Mouse (Mus musculus): ENCODE measurements around the gene Gm40193. TPM values are rescaled to one million over a fixed set of nuclear protein-coding genes. Genes with fewer than 3 reads are reported as not detected.

Gene Gm40193
- polyA plus RNA-seq, 1 experiment from 2014 or later: not detected

DNA sequence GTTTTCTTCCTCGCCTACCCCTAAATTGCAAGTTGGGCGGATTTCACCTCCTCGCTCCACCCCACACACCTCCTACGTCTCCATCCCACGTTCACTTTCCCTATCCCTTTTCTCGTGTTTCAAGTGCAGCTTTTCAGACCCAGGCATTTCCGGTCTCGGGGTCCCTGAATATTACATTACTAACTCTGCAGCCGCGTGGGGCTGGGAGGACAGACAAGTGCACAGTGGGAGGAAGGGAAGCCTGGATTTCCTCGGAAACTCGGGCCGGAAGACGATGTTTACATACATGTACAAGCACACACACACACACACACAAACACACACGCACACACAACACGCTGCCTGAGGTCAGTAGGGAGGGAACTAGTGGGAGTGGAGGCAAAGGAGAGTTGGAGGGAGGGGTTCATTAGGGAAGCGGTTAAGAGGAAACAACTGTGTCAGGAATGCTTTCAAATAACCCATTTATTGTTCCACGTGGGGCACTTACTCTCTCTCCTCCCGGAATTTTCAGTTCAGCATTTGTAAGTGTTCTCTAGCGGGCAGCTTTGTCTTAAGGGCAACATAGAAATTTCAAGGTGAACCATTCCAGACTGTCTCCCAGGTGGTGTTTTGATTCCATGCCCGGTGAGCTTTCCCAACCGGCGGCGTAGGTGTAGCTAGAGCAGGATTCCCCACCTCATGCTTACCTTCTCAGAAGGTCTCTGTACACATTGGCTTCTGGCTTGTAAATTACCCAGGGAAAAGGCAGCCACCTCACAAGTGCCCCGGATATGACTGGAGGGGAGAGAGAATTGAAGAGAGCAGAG is 30.9 kb upstream of the Gm40193 start:
- Histone ChIP-seq H3K4me1 (replicated peaks) (peaks cover 57% of the 10 kb centered on the region), H3K36me3 (peaks cover 9% of the 10 kb centered on the region; the same call in 1 of the 2 replicates), H3K9me3 (no peaks in the 10 kb centered on the region), H3K27ac (peak overlapping the region; percentile 95), H3K4me3 (peak overlapping the region; percentile 93), H3K27me3 (ENCODE audit: insufficient read depth, poor library complexity, severe bottlenecking) (no peaks in the 10 kb centered on the region)
- WGBS: 3% methylated on average over 25 of the region's 25 CpGs
- peak; percentile 49 for DNase-seq (ENCODE audit: low spot score)

DNA sequence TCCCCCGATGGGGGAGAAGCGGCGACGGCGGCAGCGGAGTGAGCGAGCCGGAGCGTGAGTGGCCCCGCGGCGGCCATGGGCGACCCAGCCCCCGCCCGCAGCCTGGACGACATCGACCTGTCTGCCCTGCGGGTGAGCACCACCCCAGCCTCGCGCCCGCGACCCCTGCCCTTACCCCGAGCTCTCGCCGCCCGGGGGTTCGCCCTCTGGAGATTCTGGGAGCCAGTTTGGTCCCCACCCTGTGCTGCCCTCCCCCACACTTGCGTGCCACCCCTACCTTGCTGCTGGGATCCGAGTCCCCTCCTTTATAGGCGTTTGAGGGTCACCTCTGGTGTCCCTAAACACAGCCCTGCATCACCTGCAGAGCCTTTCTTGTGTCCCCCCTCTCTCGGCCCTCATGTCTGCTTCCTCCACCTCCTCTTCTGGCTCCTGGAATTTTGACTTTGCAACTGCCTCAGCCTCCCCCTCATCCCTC is 30.3 kb upstream of the Gm40193 start:
- WGBS: 2% methylated on average over 31 of the region's 31 CpGs
- Histone ChIP-seq H3K27ac (peak overlapping the region; percentile 95), H3K36me3 (peaks cover 4% of the 10 kb centered on the region; the same call in 1 of the 2 replicates), H3K27me3 (ENCODE audit: insufficient read depth, poor library complexity, severe bottlenecking) (no peaks in the 10 kb centered on the region), H3K4me1 (replicated peaks) (peaks cover 57% of the 10 kb centered on the region), H3K4me3 (peak overlapping the region; percentile 93), H3K9me3 (no peaks in the 10 kb centered on the region)
- peak; percentile 41 for DNase-seq (ENCODE audit: low spot score)

DNA sequence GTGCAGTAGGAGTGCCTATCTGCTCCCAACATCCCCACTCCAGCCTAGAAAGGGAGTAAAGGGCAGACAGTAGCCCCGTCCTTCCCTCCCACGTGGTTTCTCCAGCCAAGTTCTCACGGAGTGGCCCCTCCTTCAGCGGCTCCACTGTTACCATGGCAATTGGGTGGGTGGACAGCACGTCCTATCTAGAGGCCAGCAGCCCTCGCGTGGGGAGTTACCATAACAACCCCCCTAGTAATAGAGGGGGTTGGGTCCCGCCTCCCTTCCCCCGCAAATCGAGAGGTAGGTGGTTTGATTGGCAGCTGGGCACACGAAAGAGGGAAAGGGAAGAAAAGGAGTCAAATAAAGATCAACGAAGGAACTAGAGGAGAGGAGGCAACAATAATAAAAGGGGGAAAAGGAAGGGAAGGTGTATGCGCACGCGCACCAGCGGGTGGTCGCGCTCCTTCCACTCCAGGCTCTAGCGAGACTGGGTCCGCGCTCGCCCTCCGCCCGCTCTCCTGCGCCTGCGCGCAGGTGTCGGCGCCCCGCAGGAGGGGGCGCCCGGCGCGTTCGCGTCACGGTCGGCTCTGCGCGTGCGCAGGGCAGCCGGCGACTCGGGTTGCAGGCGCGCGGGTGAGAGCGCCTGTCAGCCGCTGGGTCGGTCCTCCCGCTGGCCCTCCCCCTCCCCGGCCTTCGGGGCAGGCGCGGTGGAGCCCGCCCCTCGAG is 29.7 kb upstream of the Gm40193 start, which contains the start of gene Mink1:
TSS of gene Mink1 (plus strand) at position 595 of the 708 bp plus-strand sequence.
- Histone ChIP-seq H3K27ac (peak within 1 kb of the TSS; percentile 95), H3K9me3 (no peaks in the 10 kb centered on the region), H3K27me3 (ENCODE audit: insufficient read depth, poor library complexity, severe bottlenecking) (no peaks in the 10 kb centered on the region), H3K36me3 (no peaks in the 10 kb centered on the region), H3K4me1 (replicated peaks) (peaks cover 57% of the 10 kb centered on the region), H3K4me3 (peak within 1 kb of the TSS; percentile 93)
- peak; percentile 90 for DNase-seq (ENCODE audit: low spot score)
- WGBS: under 1% methylated on average over 57 of the region's 57 CpGs

- H3K4me1 ChIP-seq (replicated peaks): peaks cover 52% of the 10 kb centered on the region
- H3K36me3 ChIP-seq: no peaks in the 10 kb centered on the region
- WGBS: 2% methylated on average over 2 of the region's 2 CpGs
- H3K27me3 ChIP-seq (ENCODE audit: insufficient read depth, poor library complexity, severe bottlenecking): no peaks in the 10 kb centered on the region
- peak overlapping the region; percentile 93 for H3K4me3 ChIP-seq
- no peak for DNase-seq (ENCODE audit: low spot score)
- H3K27ac ChIP-seq: peak overlapping the region; percentile 95
- no peaks in the 10 kb centered on the region for H3K9me3 ChIP-seq
Observed at GRCm38 (mm10) chr11:70561937-70562286, 29.2 kb upstream of the Gm40193 start.

DNA sequence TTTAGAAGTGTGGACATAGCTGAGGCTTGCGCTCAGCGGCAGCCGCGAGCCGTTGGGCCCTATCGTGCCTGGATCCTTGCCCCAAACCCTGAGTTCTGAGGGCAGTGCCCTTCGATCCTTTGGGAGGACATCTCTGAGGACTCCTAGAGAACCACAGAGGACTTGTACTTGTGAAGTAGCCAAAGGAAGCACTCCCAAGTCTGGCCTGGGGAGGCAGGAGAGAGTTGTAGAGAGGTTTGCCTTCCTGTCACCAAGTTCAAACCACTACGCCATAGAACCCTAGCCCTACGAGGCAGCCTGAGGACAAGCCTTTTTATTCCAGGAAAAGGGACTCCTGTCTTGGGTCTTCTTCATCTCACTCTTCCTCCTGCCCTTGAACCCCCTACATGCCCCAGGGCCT is 24.8 kb upstream of the Gm40193 start:
- no peak overlapping the region for H3K4me3 ChIP-seq

DNA sequence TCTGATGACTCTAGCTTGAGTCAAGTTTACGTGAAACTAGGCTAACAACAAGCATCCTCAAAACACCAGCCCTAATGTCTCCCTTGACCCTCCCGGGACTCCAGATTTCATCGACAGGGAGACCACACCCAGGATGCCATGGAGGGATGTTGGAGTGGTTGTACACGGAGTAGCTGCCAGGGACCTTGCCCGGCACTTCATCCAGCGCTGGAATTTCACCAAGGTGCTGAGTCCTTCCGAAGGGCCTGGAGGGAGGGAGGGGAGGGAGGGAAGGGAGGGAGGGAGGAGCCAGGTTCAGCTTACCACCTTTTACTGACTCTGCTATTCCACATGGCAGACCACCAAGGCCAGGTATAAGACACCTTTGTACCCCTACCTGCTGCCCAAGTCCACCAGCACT is 21.2 kb upstream of the Gm40193 start:
- no peak overlapping the region; the same call in 1 of the 2 replicates for H3K4me3 ChIP-seq
- DNase-seq (ENCODE audit: low spot score): no peak
- peaks cover 17% of the 10 kb centered on the region for H3K4me1 ChIP-seq (replicated peaks)
- no peak overlapping the region for H3K27ac ChIP-seq
- H3K36me3 ChIP-seq: no peaks in the 10 kb centered on the region
- no peaks in the 10 kb centered on the region for H3K9me3 ChIP-seq
- WGBS: 32% methylated on average over 7 of the region's 7 CpGs
- peaks cover 19% of the 10 kb centered on the region for H3K27me3 ChIP-seq (ENCODE audit: insufficient read depth, poor library complexity, severe bottlenecking)

More for the DNA sequence above, 24.8 kb upstream of the Gm40193 start:
- 89% methylated on average over 9 of the region's 9 CpGs for WGBS
- peaks cover 26% of the 10 kb centered on the region for H3K4me1 ChIP-seq (replicated peaks)
- peaks cover 18% of the 10 kb centered on the region for H3K27me3 ChIP-seq (ENCODE audit: insufficient read depth, poor library complexity, severe bottlenecking)
- no peak overlapping the region for H3K27ac ChIP-seq
- no peaks in the 10 kb centered on the region for H3K9me3 ChIP-seq
- DNase-seq (ENCODE audit: low spot score): no peak
- no peaks in the 10 kb centered on the region for H3K36me3 ChIP-seq

GRCm38 (mm10) chr11:70551526-70551925 is 18.8 kb upstream of the Gm40193 start:
- WGBS: 89% methylated on average over 8 of the region's 8 CpGs
- Histone ChIP-seq H3K4me1 (replicated peaks) (peaks cover 17% of the 10 kb centered on the region), H3K4me3 (no peak overlapping the region)

GRCm38 (mm10) chr11:70544496-70544895 is 11.8 kb upstream of the Gm40193 start:
- H3K27ac ChIP-seq: no peak overlapping the region
- no peak for DNase-seq (ENCODE audit: low spot score)
- 77% methylated on average over 7 of the region's 7 CpGs for WGBS
- H3K36me3 ChIP-seq: no peaks in the 10 kb centered on the region
- H3K4me1 ChIP-seq (replicated peaks): peaks cover 12% of the 10 kb centered on the region
- H3K9me3 ChIP-seq: no peaks in the 10 kb centered on the region
- H3K4me3 ChIP-seq: no peak overlapping the region
- peaks cover 35% of the 10 kb centered on the region for H3K27me3 ChIP-seq (ENCODE audit: insufficient read depth, poor library complexity, severe bottlenecking)

More at GRCm38 (mm10) chr11:70551526-70551925, 18.8 kb upstream of the Gm40193 start:
- Histone ChIP-seq H3K27me3 (ENCODE audit: insufficient read depth, poor library complexity, severe bottlenecking) (peaks cover 19% of the 10 kb centered on the region), H3K27ac (no peak overlapping the region), H3K36me3 (no peaks in the 10 kb centered on the region), H3K9me3 (no peaks in the 10 kb centered on the region)
- no peak for DNase-seq (ENCODE audit: low spot score)

GRCm38 (mm10) chr11:70541415-70541814 is 8.7 kb upstream of the Gm40193 start:
- H3K4me3 ChIP-seq: no peak overlapping the region
- peaks cover 12% of the 10 kb centered on the region for H3K4me1 ChIP-seq (replicated peaks)
- no peak overlapping the region for H3K27ac ChIP-seq
- no peaks in the 10 kb centered on the region for H3K36me3 ChIP-seq
- no peak for DNase-seq (ENCODE audit: low spot score)
- WGBS: 75% methylated on average over 5 of the region's 5 CpGs
- no peaks in the 10 kb centered on the region for H3K9me3 ChIP-seq
- peaks cover 44% of the 10 kb centered on the region for H3K27me3 ChIP-seq (ENCODE audit: insufficient read depth, poor library complexity, severe bottlenecking)

DNA sequence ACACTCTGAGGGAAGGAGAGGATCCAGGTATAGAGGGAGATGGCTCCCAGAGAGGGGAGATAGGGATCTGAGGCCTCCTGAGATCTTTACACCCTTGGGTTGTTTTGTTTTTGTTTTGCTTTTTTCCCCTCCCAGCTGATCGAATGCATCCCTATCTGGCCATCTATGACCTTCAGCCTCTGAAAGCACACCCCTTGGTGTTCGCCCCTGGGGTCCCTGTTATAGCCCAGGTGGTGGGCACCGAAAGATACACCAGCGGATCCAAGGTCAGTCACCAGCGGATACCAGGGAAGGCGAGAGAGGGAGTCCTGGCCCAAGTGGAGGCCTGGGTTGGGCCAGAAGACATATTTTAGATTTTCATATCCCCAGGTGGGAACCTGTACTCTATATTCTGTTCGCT is 8.2 kb upstream of the Gm40193 start:
- Histone ChIP-seq H3K27ac (no peak overlapping the region), H3K36me3 (no peaks in the 10 kb centered on the region), H3K4me1 (replicated peaks) (peaks cover 12% of the 10 kb centered on the region), H3K4me3 (no peak overlapping the region), H3K9me3 (no peaks in the 10 kb centered on the region), H3K27me3 (ENCODE audit: insufficient read depth, poor library complexity, severe bottlenecking) (peaks cover 44% of the 10 kb centered on the region)
- 90% methylated on average over 7 of the region's 7 CpGs for WGBS
- DNase-seq (ENCODE audit: low spot score): no peak

DNA sequence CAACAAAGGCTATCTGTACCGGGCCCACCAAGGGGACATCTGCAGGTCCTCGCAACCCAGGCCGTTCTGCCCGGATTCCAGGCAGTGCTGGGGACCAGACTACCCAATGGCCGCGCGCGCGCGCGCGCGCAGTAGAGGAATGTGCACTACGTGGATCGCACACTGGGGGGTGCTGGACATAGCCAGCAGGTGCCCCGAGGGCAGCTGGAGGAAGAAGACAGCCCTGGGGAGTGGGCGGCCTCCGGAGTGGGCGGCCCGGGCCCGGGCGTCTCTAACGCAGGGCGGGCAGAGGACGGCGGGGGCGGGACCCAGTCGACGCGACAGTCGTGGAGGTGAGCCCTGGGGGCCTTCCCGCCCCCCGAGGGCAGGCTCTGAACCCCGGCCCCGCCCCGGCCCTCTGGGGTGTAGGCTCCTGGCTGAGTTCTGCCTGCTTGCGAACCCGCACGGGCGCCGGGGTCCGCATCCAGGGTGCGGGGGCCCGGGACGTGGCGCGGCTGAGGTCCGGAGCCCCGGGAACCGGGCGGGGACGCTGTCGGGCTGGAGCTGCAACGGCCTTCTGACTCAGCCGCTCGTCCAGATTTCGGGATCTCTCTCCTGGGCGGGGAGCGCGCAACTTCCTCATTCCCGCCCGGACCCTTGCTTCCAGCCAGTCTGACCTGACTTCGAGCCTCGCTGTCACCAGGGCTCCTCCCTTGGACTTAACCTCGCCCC is 7.3 kb upstream of the Gm40193 start, which contains the start of gene Pld2:
TSS of gene Pld2 (plus strand) at position 188 of the 711 bp plus-strand sequence.
- H3K27me3 ChIP-seq (ENCODE audit: insufficient read depth, poor library complexity, severe bottlenecking): peaks cover 44% of the 10 kb centered on the region
- H3K4me3 ChIP-seq: peak within 1 kb of the TSS; percentile 71
- peak within 1 kb of the TSS; percentile 82 for H3K27ac ChIP-seq
- H3K36me3 ChIP-seq: no peaks in the 10 kb centered on the region
- no peaks in the 10 kb centered on the region for H3K9me3 ChIP-seq
- peaks cover 12% of the 10 kb centered on the region for H3K4me1 ChIP-seq (replicated peaks)
- under 1% methylated on average over 64 of the region's 65 CpGs for WGBS
- DNase-seq (ENCODE audit: low spot score): peak; percentile 84

GRCm38 (mm10) chr11:70539423-70539822 is 6.7 kb upstream of the Gm40193 start:
- no peak for DNase-seq (ENCODE audit: low spot score)
- Histone ChIP-seq H3K36me3 (no peaks in the 10 kb centered on the region), H3K4me3 (peak overlapping the region; percentile 71), H3K9me3 (no peaks in the 10 kb centered on the region), H3K4me1 (replicated peaks) (peaks cover 12% of the 10 kb centered on the region), H3K27me3 (ENCODE audit: insufficient read depth, poor library complexity, severe bottlenecking) (peaks cover 44% of the 10 kb centered on the region), H3K27ac (peak overlapping the region; percentile 82; the same call in 1 of the 2 replicates)
- 27% methylated on average over 9 of the region's 9 CpGs for WGBS
